Mouse (Mus musculus) liver, embryonic 16.5 days (tissue): ENCODE results near the gene Cyp8b1. TPM values are rescaled to one million over a fixed set of nuclear protein-coding genes. Genes with fewer than 3 reads are reported as not detected.

ENCODE experiments used
- ATAC-seq: fragments of 200-750 bp; cut with Nextera tagmentation; 2 replicates; pipeline ENCODE4 v1.8.0; 2017; ENCODE audit warnings: low read depth, mild to moderate bottlenecking, moderate number of reproducible peaks, moderate library complexity
- H3K27ac ChIP-seq: fragments of 300-500 bp; sonication (generic); 2 replicates; pipeline ENCODE4 v1.5.1; 2014; ENCODE audit warnings: mild to moderate bottlenecking, low read length
- H3K27me3 ChIP-seq: fragments of 300-500 bp; sonication (generic); 2 replicates; pipeline ENCODE4 v1.6.1; 2014; ENCODE audit warnings: low read depth, low read length, mixed read lengths; ENCODE audit not compliant: control insufficient read depth, insufficient read depth
- H3K36me3 ChIP-seq: fragments of 300-500 bp; sonication (generic); 2 replicates; pipeline ENCODE4 v1.6.1; 2014; ENCODE audit warnings: mild to moderate bottlenecking; ENCODE audit not compliant: control insufficient read depth, insufficient read depth
- H3K4me1 ChIP-seq: fragments of 300-500 bp; sonication (generic); 2 replicates; pipeline ENCODE4 v1.6.1; 2014; ENCODE audit warnings: low read depth, low read length, mixed read lengths; ENCODE audit not compliant: control insufficient read depth
- H3K4me2 ChIP-seq: fragments of 300-500 bp; sonication (generic); 2 replicates; pipeline ENCODE4 v1.6.1; 2014; ENCODE audit warnings: low read depth, low read length, mixed read lengths
- H3K4me3 ChIP-seq: fragments of 300-500 bp; sonication (generic); 2 replicates; pipeline ENCODE4 v1.5.1; 2014; ENCODE audit warnings: low read depth, mild to moderate bottlenecking, low read length
- H3K9ac ChIP-seq: fragments of 300-500 bp; sonication (generic); 2 replicates; pipeline ENCODE4 v1.6.1; 2014; ENCODE audit warnings: low read depth, low read length
- H3K9me3 ChIP-seq: fragments of 300-500 bp; sonication (generic); replicated peaks from 2 replicates; pipeline ENCODE4 v1.6.1; 2016; ENCODE audit warnings: low read length; ENCODE audit not compliant: control insufficient read depth
- WGBS: fragments of 180-500 bp; shearing (Covaris S2); extraction: QIAGEN DNeasy Blood & Tissue Kit; methylation state at CpG from one replicate; pipeline ENCODE4 v1.1.7; 2014; ENCODE audit not compliant: insufficient replicate concordance; 5-methylcytosine and 5-hydroxymethylcytosine counted together
- polyA plus RNA-seq: library from polyadenylated mRNA; unstranded; fragments of >200 nt; fragmentation: Nextera tagmentation; extraction: Ambion mirVana; gene quantifications from 2 replicates; pipeline ENCODE4 v1.2.1, GENCODE M21; 2015

Cyp8b1 gene
- polyA plus RNA-seq, 1 experiment from 2014 or later, result 19.0 TPM

- no peak overlapping the region for H3K4me3 ChIP-seq
- no peak overlapping the region for H3K9ac ChIP-seq
- H3K36me3 ChIP-seq, result no peaks in the 10 kb centered on the region
- WGBS, result 62% methylated on average over 5 of the region's 5 CpGs
- peaks cover 4% of the 10 kb centered on the region for H3K4me1 ChIP-seq
- no peak overlapping the region for H3K27ac ChIP-seq
- no peak overlapping the region for H3K4me2 ChIP-seq
- no peaks in the 10 kb centered on the region for H3K27me3 ChIP-seq
- ATAC-seq, result no peak
- H3K9me3 ChIP-seq, result no peaks in the 10 kb centered on the region
Measured at GRCm38 (mm10) chr9:121900282-121900855, 15.7 kb downstream of the Cyp8b1 start.

DNA sequence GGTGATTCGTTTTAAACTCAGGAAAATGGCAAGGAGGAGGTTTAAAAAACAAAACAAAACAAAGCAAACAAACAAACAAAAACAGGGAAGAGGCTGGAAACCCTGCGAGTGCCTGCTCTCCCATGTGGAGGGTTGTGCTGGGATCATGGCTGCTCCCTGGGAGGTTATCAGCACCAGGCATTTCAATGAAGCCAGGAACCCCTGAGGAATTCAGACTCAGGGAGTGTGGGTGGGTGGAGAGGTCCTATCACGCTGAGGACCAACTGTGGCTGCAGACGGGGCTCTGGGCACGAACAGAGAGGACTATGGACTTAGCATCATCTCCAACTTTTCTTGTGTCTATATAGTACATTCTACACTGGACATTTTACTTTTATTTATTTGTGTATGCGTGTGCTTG is 16.8 kb downstream of the Cyp8b1 start:
- Histone ChIP-seq H3K4me2 (no peak overlapping the region), H3K4me3 (no peak overlapping the region), H3K4me1 (peaks cover 4% of the 10 kb centered on the region), H3K36me3 (no peaks in the 10 kb centered on the region), H3K27ac (no peak overlapping the region), H3K27me3 (no peaks in the 10 kb centered on the region), H3K9ac (no peak overlapping the region), H3K9me3 (no peaks in the 10 kb centered on the region)
- 55% methylated on average over 6 of the region's 6 CpGs for WGBS
- ATAC-seq, result no peak

- Histone ChIP-seq H3K27me3 (no peaks in the 10 kb centered on the region), H3K4me1 (no peaks in the 10 kb centered on the region; the same call in 1 of the 2 replicates), H3K4me2 (no peak within 1 kb of the TSS), H3K9me3 (no peaks in the 10 kb centered on the region), H3K9ac (no peak within 1 kb of the TSS), H3K36me3 (no peaks in the 10 kb centered on the region), H3K27ac (no peak within 1 kb of the TSS), H3K4me3 (no peak within 1 kb of the TSS)
- ATAC-seq, result no peak; the same call in 1 of the 2 replicates
- 65% methylated on average over 9 of the region's 9 CpGs for WGBS
Measured at GRCm38 (mm10) chr9:121898245-121898644, 17.9 kb downstream of the Cyp8b1 start, which contains the start of gene Ackr2. Ackr2 (plus strand) TSS chr9:121898355.

DNA sequence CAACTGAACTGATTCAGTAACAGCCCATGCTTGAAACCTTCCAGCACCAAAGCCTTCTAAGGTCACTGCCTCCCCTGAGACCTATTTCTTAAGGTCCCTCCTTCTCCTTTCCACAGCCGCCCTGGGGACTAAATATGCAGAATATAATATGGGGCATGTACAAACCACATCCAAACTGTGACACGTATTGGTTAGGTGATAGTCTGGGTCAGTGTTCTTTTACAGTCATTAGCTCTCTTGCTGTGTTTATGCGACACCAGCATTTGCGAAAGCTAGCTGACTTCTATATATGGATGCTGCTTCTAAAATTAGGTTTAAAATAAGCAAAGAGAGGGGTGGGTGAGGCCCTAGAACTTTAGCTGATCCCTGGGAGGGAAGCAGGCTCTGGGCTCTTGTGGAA is 19.3 kb downstream of the Cyp8b1 start:
- Histone ChIP-seq H3K27ac (no peak overlapping the region), H3K9me3 (no peaks in the 10 kb centered on the region), H3K4me2 (no peak overlapping the region), H3K27me3 (no peaks in the 10 kb centered on the region), H3K4me3 (no peak overlapping the region), H3K4me1 (no peaks in the 10 kb centered on the region; the same call in 1 of the 2 replicates), H3K36me3 (no peaks in the 10 kb centered on the region), H3K9ac (no peak overlapping the region)
- no peak for ATAC-seq
- WGBS, result 50% methylated on average over 4 of the region's 4 CpGs

- Histone ChIP-seq H3K4me2 (no peak overlapping the region), H3K9ac (no peak overlapping the region), H3K4me3 (no peak overlapping the region), H3K4me1 (no peaks in the 10 kb centered on the region), H3K27ac (no peak overlapping the region), H3K27me3 (no peaks in the 10 kb centered on the region), H3K9me3 (no peaks in the 10 kb centered on the region), H3K36me3 (no peaks in the 10 kb centered on the region)
- WGBS, result 44% methylated on average over 7 of the region's 7 CpGs
- ATAC-seq, result no peak
Measured at GRCm38 (mm10) chr9:121895392-121895993, 20.6 kb downstream of the Cyp8b1 start.

GRCm38 (mm10) chr9:121894447-121894846 is 21.7 kb downstream of the Cyp8b1 start:
- Histone ChIP-seq H3K4me3 (no peak overlapping the region), H3K27me3 (no peaks in the 10 kb centered on the region), H3K36me3 (no peaks in the 10 kb centered on the region), H3K9ac (no peak overlapping the region), H3K4me2 (no peak overlapping the region), H3K4me1 (no peaks in the 10 kb centered on the region; the same call in 1 of the 2 replicates), H3K27ac (no peak overlapping the region), H3K9me3 (no peaks in the 10 kb centered on the region)
- 74% methylated on average over 7 of the region's 7 CpGs for WGBS
- no peak for ATAC-seq

DNA sequence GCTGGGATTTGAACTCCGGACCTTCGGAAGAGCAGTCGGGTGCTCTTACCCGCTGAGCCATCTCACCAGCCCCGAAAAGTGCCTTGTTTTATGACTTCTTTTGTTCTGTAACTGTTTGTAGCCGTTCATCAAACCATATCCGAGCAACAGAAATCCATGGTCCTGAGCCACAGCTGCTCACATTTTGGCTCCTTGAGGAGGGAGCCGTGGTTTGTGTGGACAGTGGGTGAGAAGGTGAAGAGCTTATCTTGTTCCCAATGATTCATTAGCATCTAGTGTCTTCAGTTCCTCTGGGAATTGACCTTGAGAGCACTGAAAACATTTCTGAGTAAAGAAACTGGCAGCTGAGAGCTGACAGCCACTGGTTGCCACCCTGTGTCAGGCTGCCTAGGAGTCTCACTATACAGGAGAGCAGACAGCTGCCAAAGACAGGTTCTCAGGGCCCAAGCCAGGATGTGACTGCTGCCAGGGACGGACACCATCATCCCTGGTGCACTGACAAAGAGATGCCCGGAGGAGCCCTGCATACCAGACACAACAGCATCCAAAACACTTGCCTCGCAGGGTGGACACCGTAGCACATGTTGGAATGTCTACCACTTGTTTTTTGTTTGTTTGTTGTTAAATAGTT is 23.9 kb downstream of the Cyp8b1 start:
- Histone ChIP-seq H3K4me1 (no peaks in the 10 kb centered on the region; the same call in 1 of the 2 replicates), H3K9ac (no peak overlapping the region), H3K27me3 (no peaks in the 10 kb centered on the region), H3K4me3 (no peak overlapping the region), H3K9me3 (no peaks in the 10 kb centered on the region), H3K36me3 (no peaks in the 10 kb centered on the region), H3K27ac (no peak overlapping the region), H3K4me2 (no peak overlapping the region)
- WGBS, result 67% methylated on average over 12 of the region's 12 CpGs
- ATAC-seq, result no peak

GRCm38 (mm10) chr9:121891301-121891700 is 24.8 kb downstream of the Cyp8b1 start:
- no peaks in the 10 kb centered on the region for H3K9me3 ChIP-seq

GRCm38 (mm10) chr9:121890441-121890941 is 25.6 kb downstream of the Cyp8b1 start:
- Histone ChIP-seq H3K27ac (no peak overlapping the region), H3K36me3 (no peaks in the 10 kb centered on the region), H3K4me2 (no peak overlapping the region), H3K9ac (no peak overlapping the region), H3K4me1 (no peaks in the 10 kb centered on the region; the same call in 1 of the 2 replicates), H3K9me3 (no peaks in the 10 kb centered on the region), H3K27me3 (no peaks in the 10 kb centered on the region), H3K4me3 (no peak overlapping the region)
- peak; percentile 65 for ATAC-seq
- 17% methylated on average over 18 of the region's 18 CpGs for WGBS

More at GRCm38 (mm10) chr9:121891301-121891700, 24.8 kb downstream of the Cyp8b1 start:
- 68% methylated on average over 9 of the region's 9 CpGs for WGBS
- Histone ChIP-seq H3K9ac (no peak overlapping the region), H3K27me3 (no peaks in the 10 kb centered on the region), H3K4me2 (no peak overlapping the region), H3K27ac (no peak overlapping the region), H3K4me3 (no peak overlapping the region), H3K36me3 (no peaks in the 10 kb centered on the region), H3K4me1 (no peaks in the 10 kb centered on the region; the same call in 1 of the 2 replicates)
- no peak for ATAC-seq
